Mouse (Mus musculus) subcutaneous adipose tissue, adult 2 months (tissue): ENCODE data around the gene St3gal3. TPM values are rescaled to one million over a fixed set of nuclear protein-coding genes. Genes with fewer than 3 reads are reported as not detected.

Source experiments
- polyA plus RNA-seq: library from polyadenylated mRNA; depleted of rRNA; stranded (reverse); fragments of >200 nt; gene quantifications from 2 replicates; pipeline ENCODE4 v1.2.3, GENCODE M21; 2012; ENCODE audit warnings: low replicate concordance; rRNA removed

St3gal3 gene
- polyA plus RNA-seq = 42.3 and 75.9 TPM in 2 replicates

DNA sequence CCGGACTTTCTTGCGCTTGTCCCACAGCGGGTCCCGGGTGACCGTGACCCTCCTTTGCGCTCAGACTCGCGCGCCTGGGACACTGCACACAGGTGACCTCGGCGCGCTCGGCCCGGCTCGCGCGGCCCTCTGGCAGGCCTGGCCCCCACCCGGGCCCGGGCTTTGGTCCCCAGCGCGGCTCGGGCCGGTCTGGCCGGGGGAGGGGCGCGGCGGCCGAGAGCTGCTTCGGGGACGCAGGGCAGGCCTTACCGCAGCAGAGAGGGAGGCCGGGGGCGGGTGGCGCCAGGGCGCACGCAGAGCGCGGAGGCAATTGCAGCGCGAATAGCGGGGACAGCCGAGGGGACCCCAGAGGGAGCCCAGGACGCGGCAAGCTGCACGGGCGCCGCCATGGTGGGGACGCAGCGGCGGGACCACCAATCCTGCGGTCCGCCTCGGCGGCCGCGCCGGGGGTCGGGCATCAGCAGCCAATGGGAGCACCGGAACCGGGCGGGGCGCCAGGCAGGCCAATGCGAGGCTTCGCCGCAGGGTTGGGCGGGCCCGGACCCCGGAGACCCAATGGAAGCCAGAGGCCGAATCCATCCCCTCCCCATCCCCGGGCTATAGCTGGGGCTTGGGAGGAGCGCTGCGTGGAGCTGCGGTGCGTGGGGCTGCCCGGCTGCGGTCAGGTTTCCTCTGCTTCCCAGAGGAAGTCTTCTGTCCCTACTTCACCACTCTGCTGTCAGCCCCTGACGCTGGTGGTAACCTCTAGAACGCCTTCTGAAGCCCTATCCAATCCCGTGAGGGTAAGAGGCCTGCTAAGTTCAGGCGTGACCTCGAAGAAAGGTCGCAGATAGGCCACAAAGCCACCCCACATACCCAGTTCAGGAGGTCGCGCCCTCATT lies at the start of gene St3gal3:
Gene St3gal3, minus strand, starts transcription at position 430 of the 881 bp plus-strand sequence.

GRCm38 (mm10) chr4:118179467-118180300 lies 45.0 kb upstream of the St3gal3 start, which contains the start of gene Kdm4a:
Gene Kdm4a, minus strand, starts transcription at chr4:118180043.

GRCm38 (mm10) chr4:117929391-117929881 lies 205.3 kb downstream of the St3gal3 start, which contains the start of gene Artn:
Gene Artn, minus strand, starts transcription at chr4:117929763.

DNA sequence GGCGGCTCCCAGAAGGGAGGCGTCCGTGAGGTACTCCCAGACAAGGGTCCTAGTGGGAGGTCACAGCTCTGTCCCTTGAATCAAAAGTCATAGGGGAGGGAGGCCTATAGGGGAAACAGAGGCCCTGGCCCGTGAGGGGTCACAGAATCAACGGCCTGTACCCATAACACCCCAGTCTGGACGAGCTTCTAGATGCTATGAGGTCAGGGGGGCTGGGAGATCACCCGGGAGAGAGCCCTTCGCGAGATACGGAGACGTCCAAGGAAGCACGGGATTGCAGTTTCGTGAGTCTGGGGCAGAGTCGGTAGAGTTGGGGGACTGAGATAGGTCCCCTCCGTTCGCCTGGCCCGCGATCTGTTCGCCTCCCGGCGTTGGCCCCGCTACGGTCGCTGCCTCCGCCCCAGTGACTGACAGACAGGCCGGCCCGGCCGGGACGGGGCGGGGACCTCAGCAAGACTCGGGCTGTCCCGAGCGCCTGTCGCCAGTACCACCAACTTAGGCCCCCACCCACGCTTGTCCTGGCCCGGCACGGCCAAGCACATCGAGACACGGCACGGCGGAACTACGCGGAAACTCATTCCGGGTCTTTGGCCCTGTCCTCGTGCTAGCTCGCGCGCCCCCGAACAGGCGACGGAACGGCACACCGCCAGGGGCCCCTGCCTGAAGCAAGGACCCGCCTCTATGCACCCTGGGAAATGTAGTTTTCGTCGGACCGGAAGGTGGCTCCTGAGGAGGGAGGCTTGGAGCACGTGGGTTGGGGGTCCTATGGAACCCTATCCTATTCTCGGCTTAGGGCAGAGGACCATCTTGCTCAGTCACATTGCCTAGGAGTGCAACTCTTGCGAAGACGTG lies 219.9 kb downstream of the St3gal3 start, which contains the start of gene Ipo13:
Gene Ipo13, minus strand, starts transcription at position 409 of the 852 bp plus-strand sequence.

DNA sequence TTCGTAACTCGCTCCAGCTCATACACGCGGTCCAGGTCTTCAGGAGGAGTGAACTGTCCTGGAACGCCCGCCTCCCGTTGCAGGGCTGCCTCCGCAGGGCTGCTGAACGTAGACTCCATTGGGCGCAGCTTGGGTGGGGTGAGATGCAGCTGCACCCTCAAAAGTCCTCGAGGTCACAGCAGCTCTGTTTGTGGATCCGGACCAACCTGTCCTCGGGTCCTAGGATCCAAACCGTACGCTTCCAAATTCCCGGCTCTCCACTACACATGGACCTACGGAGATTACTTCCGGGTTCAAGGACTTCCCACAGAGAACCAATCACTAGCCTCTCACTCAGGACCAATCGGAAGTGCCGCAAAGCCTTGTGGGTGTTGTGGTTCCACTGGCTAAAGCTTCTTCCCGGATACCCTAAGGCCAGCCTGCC lies 243.0 kb downstream of the St3gal3 start, which contains the start of gene Dph2:
Gene Dph2, minus strand, starts transcription at position 295 of the 424 bp plus-strand sequence.

DNA sequence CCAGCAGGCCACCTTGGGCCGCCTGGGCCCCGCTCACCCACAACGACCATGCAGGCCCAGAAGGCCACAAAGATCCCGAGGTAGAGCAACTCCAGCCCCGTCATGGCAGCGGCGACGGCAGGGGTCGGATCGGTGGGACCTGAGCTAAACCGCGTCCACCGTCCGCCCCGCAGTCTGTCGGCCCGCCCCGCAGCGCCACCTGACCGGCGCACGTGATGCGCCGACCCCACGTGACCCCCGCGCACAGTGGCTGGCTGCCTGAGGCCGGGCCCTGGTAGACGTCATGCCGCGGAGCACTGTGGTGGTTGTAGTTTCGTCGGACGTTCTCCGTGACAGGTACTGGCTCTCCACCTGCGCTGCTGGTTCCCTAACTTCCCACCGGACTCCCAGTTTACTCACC lies 247.6 kb downstream of the St3gal3 start, which contains the start of gene Atp6v0b:
Gene Atp6v0b, minus strand, starts transcription at position 201 of the 400 bp plus-strand sequence.

DNA sequence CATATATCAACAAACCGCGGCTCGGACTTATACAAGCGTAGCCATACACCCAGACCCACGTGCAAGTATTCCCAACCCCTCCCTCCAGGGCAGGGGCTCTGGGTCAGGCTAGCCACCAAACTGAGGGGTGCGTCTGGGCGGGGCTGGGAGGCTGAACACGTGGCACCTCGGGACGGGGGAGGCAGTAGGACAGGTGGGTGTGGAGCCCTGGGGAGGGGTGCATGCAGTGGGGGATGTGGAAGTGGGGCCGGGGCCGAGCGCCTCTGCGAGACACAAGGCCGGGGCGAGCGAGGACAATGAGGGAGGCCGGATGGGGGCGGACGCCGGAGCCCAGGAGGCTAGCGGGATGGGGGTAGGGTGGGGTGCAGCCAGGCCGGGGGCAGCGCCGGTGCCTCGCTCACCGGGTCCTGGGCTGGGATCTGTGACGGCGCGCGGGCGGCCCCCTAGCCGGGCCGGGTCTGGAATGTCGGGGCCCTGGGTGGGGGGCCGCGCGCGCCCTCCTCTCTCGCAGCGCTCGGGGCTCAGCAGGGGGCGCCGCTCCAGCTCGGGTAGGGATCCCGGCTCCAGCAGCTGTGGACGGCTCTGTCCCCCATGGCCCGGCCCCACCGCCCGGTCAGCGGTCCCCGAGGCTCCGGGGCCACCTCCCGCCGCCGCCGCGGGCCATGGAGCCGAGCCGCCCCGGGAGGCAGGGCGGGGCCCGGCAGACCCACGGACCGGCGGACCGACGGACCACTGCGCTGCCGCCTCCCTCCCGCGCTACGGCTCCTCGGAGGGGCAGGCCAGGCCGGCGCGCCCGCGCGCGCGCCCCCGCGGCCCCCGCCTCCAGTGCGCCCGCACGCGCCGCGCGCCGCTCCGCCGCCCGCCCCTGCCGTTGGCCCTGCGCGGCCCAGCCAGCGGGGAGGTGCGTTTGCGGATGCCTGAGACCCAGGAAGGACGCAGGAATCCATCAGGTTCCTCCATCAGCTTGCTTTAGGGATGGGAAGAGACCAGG lies 251.7 kb downstream of the St3gal3 start, which contains the start of gene B4galt2:
Gene B4galt2, minus strand, starts transcription at position 787 of the 991 bp plus-strand sequence.

Other genes with a start within 250 kb of the St3gal3 start
- gene Atp6v0b, start 247.6 kb downstream of the St3gal3 start, polyA plus RNA-seq = 401 and 431 TPM in 2 replicates
- 10.1 and 22.4 TPM in 2 replicates for gene Dph2, start 242.9 kb downstream of the St3gal3 start, polyA plus RNA-seq
- gene Ipo13, start 219.9 kb downstream of the St3gal3 start, polyA plus RNA-seq = 71.6 and 98.9 TPM in 2 replicates
- 0.33 and 11.4 TPM in 2 replicates for gene Artn, start 205.2 kb downstream of the St3gal3 start, polyA plus RNA-seq
- 33.8 and 49.4 TPM in 2 replicates for gene Kdm4a, start 45.1 kb upstream of the St3gal3 start, polyA plus RNA-seq
- gene Ptprf, start 156.5 kb upstream of the St3gal3 start, polyA plus RNA-seq = 21.9 and 68.1 TPM in 2 replicates